Mouse (Mus musculus) gastrocnemius, postnatal 4 days (tissue): ENCODE measurements around the gene Tspan2. TPM values are rescaled to one million over a fixed set of nuclear protein-coding genes. Genes with fewer than 3 reads are reported as not detected.

ENCODE experiments used
- DNase-seq, 2 experiments: peaks; one replicate each; pipeline ENCODE4 v3.0.0; 2021 to 2022; ENCODE audit warnings: low spot score in 2 of 2, mixed read lengths in 2 of 2
- long read RNA-seq, 2 experiments: library from polyadenylated mRNA; stranded (forward); transcript quantifications; one replicate each; pipeline ENCODE4 v2.0.0; 2021
- total RNA-seq, 2 experiments: library from RNA; stranded (reverse); gene quantifications; 2 replicates each; pipeline ENCODE4 v1.2.3; 2021

The Tspan2 gene
- total RNA-seq, result 10 to 100 TPM; 21.7 to 23.2 TPM
- long read RNA-seq, experiment 1, full-length matches to known transcripts, result 3 of 9 reads
- long read RNA-seq, experiment 1, partial matches to known transcripts, result 1 of 9 reads
- long read RNA-seq, experiment 1, other reads (novel, unspliced or antisense), result 5 of 9 reads
- long read RNA-seq, experiment 2, full-length matches to known transcripts, result 2 of 17 reads
- long read RNA-seq, experiment 2, partial matches to known transcripts, result 0 of 17 reads
- long read RNA-seq, experiment 2, other reads (novel, unspliced or antisense), result 15 of 17 reads

- peak; percentile 46 to 68 for DNase-seq
Measured at GRCm38 (mm10) chr3:102734313-102735030, at the start of gene Tspan2. Gene Tspan2 (plus strand): TSS chr3:102734529.

GRCm38 (mm10) chr3:102686861-102687260 is 47.5 kb upstream of the Tspan2 start:
- DNase-seq, result no peak

- DNase-seq, result no peak
Measured at GRCm38 (mm10) chr3:102687852-102688251, 46.5 kb upstream of the Tspan2 start.

GRCm38 (mm10) chr3:102691802-102692484 is 42.4 kb upstream of the Tspan2 start:
- DNase-seq, result peak; percentile 56 to 64

GRCm38 (mm10) chr3:102692758-102693325 is 41.5 kb upstream of the Tspan2 start:
- no peak for DNase-seq

- no peak for DNase-seq
Measured at GRCm38 (mm10) chr3:102698127-102698526, 36.2 kb upstream of the Tspan2 start.

- DNase-seq, result no peak
Measured at GRCm38 (mm10) chr3:102701303-102701702, 33.0 kb upstream of the Tspan2 start.

GRCm38 (mm10) chr3:102701902-102702544 is 32.3 kb upstream of the Tspan2 start:
- DNase-seq, result peak in 1 of 2 experiments; percentile 35

- no peak for DNase-seq
Measured at GRCm38 (mm10) chr3:102704001-102704401, 30.3 kb upstream of the Tspan2 start.

GRCm38 (mm10) chr3:102708599-102708998 is 25.7 kb upstream of the Tspan2 start:
- DNase-seq, result no peak

GRCm38 (mm10) chr3:102715066-102715584 is 19.2 kb upstream of the Tspan2 start:
- DNase-seq, result peak; percentile 48 to 76

GRCm38 (mm10) chr3:102715839-102716238 is 18.5 kb upstream of the Tspan2 start:
- no peak for DNase-seq

GRCm38 (mm10) chr3:102717586-102718285 is 16.6 kb upstream of the Tspan2 start:
- DNase-seq, result no peak

GRCm38 (mm10) chr3:102723154-102723553 is 11.2 kb upstream of the Tspan2 start:
- DNase-seq, result no peak

GRCm38 (mm10) chr3:102723841-102724570 is 10.3 kb upstream of the Tspan2 start:
- DNase-seq, result peak in 1 of 2 experiments; percentile 48

- no peak for DNase-seq
Measured at GRCm38 (mm10) chr3:102724798-102725459, 9.4 kb upstream of the Tspan2 start.

GRCm38 (mm10) chr3:102729416-102729815 is 4.9 kb upstream of the Tspan2 start:
- DNase-seq, result no peak

- DNase-seq, result no peak
Measured at GRCm38 (mm10) chr3:102731112-102731511, 3.2 kb upstream of the Tspan2 start.

GRCm38 (mm10) chr3:102732619-102733018 is 1.7 kb upstream of the Tspan2 start:
- DNase-seq, result no peak
